Comparison of ENCODE assay signal across 13 mouse cellular contexts in genomic region chr1:177467150-177467549, GRCm38 (mm10). TPM values are rescaled to one million over a fixed set of nuclear protein-coding genes. Genes with fewer than 3 reads are reported as not detected.
DNase-seq lines count a peak whose midpoint lies in the region; ATAC-seq lines count a peak whose summit lies in the region.
"Had no signal": no experiment of that assay in that cellular context is flagged by ENCODE, and none has a peak within 500 bp of the region (broad histone marks: within the 10 kb centered on the region; RNA-seq: fewer than 3 reads in every experiment).

No protein-coding gene starts in this region.

- H3K4me1 ChIP-seq in midbrain, embryonic 10.5 days: peaks cover 7% of the 10 kb centered on the region
- no peaks in the 10 kb centered on the region for H3K4me1 ChIP-seq in midbrain, embryonic 16.5 days (ENCODE audit: control insufficient read depth, insufficient read depth, low read length)
- H3K4me1 ChIP-seq: embryonic facial prominence, embryonic 10.5 days; liver, embryonic 12.5 days had no signal

- H3K27ac ChIP-seq in midbrain, embryonic 10.5 days (replicated peaks): 0 out of 2 replicates have a peak overlapping the region, but pooled peaks have one; percentile 23
- no peak overlapping the region for H3K27ac ChIP-seq in midbrain, embryonic 16.5 days (ENCODE audit: low read length)
- H3K27ac ChIP-seq: embryonic facial prominence, embryonic 10.5 days; intestine, embryonic 15.5 days; liver, embryonic 12.5 days had no signal

- 78% methylated on average over 8 of the region's 8 CpGs for WGBS in midbrain, embryonic 10.5 days
- 71% methylated on average over 8 of the region's 8 CpGs for WGBS in midbrain, embryonic 16.5 days

- no peak for DNase-seq in midbrain, embryonic 10.5 days (ENCODE audit: low spot score)
- peak; percentile 63 to 76 for DNase-seq in spleen, adult 18-20 months
- no peak for DNase-seq in adrenal gland, postnatal 10 days
- no peak for DNase-seq in kidney, postnatal 14 days
- DNase-seq in frontal cortex, postnatal 36 days (ENCODE audit: low spot score in 2 of 2): no peak
- DNase-seq: cerebellum, adult 9-11 months; kidney, postnatal 36 days had no signal

- H3K4me3 ChIP-seq in midbrain, embryonic 10.5 days: no peak overlapping the region
- no peak overlapping the region for H3K4me3 ChIP-seq in midbrain, embryonic 16.5 days (ENCODE audit: low read depth, low read length)
- H3K4me3 ChIP-seq: embryonic facial prominence, embryonic 10.5 days; intestine, embryonic 15.5 days; liver, embryonic 12.5 days; megakaryocyte, embryonic 14.5 days had no signal

- no peaks in the 10 kb centered on the region for H3K27me3 ChIP-seq in midbrain, embryonic 10.5 days (ENCODE audit: low read depth, poor library complexity, severe bottlenecking)
- H3K27me3 ChIP-seq in midbrain, embryonic 16.5 days (ENCODE audit: control insufficient read depth, insufficient read depth, low read depth, low read length): no peaks in the 10 kb centered on the region
- H3K27me3 ChIP-seq: intestine, embryonic 15.5 days; liver, embryonic 12.5 days had no signal

- no peaks in the 10 kb centered on the region for H3K9me3 ChIP-seq in midbrain, embryonic 10.5 days (replicated peaks)
- H3K9me3 ChIP-seq in midbrain, embryonic 16.5 days (replicated peaks; ENCODE audit: control insufficient read depth, low read length, poor library complexity, severe bottlenecking): no peaks in the 10 kb centered on the region
- H3K9me3 ChIP-seq: embryonic facial prominence, embryonic 10.5 days; intestine, embryonic 15.5 days; liver, embryonic 12.5 days had no signal

- ATAC-seq in midbrain, embryonic 16.5 days: no peak
- peak; percentile 73 for ATAC-seq in granulocyte monocyte progenitor cell, adult 5-6 weeks (replicated peaks; ENCODE audit: poor library complexity, severe bottlenecking)
- ATAC-seq: intestine, embryonic 15.5 days; liver, embryonic 12.5 days had no signal

- no peaks in the 10 kb centered on the region for H3K36me3 ChIP-seq in midbrain, embryonic 10.5 days
- H3K36me3 ChIP-seq in midbrain, embryonic 16.5 days (ENCODE audit: control insufficient read depth, insufficient read depth, low read length): no peaks in the 10 kb centered on the region
- H3K36me3 ChIP-seq: embryonic facial prominence, embryonic 10.5 days; intestine, embryonic 15.5 days; liver, embryonic 12.5 days had no signal

- H3K4me2 ChIP-seq in midbrain, embryonic 16.5 days (ENCODE audit: low read length): no peak overlapping the region
- H3K4me2 ChIP-seq: intestine, embryonic 15.5 days; liver, embryonic 12.5 days had no signal

- no peak overlapping the region for H3K9ac ChIP-seq in midbrain, embryonic 16.5 days (ENCODE audit: low read depth, low read length)
- H3K9ac ChIP-seq: intestine, embryonic 15.5 days; liver, embryonic 12.5 days had no signal

RNA-seq across cellular contexts. Expression of gene Zbtb18, which starts 25.0 kb away (rescaled TPM):
- polyA plus RNA-seq in midbrain, embryonic 10.5 days (2016; fragmentation: Nextera tagmentation; extraction: Ambion mirVana): 5.1 and 6.1 TPM in 2 replicates
- 3.6 and 4.4 TPM in 2 replicates for polyA plus RNA-seq in midbrain, embryonic 16.5 days (2015; fragmentation: Nextera tagmentation; extraction: Ambion mirVana)
- total RNA-seq in granulocyte monocyte progenitor cell, adult 5-6 weeks (2014; fragmentation: Nextera tagmentation): 62.5 and 64.3 TPM in 2 replicates
- total RNA-seq in granulocyte monocyte progenitor cell, adult 5-6 weeks (2017): 58.4 and 82.5 TPM in 2 replicates
- total RNA-seq in adrenal gland, postnatal 10 days (2021): 10 to 100 TPM; 27.9 to 38.6 TPM

Comparison
In these comparisons a context has a peak if more than half of its experiments do, and no peak if none do; other contexts are left out.
1. DNase-seq: peak in spleen, adult 18-20 months (2 of 2); none in midbrain, embryonic 10.5 days (single experiment), adrenal gland, postnatal 10 days (single experiment), kidney, postnatal 14 days (single experiment) and frontal cortex, postnatal 36 days (0 of 2).